Mouse (Mus musculus): ENCODE measurements around the gene Ifngr1.

DNA sequence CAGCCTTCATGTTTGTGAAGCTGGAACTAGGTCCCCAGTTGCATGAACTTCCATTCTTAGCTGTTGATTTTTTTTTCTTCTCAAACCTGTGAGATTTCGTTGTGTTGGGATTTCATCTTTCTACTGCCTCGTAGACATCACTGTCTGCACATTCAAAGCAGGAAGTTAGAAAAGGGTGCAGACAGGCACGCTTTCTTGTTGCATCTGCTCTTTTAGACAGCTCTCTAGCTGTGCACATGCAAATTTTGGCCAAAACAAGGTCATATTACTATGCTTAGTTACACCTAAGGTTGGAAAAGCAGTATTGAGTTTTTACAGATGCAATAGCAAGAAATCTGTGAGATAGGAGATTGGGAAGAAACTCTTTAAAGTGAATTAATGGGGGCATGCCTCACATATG is 4.5 kb upstream of the Ifngr1 start:
- TF ChIP-seq CTCF (IDR thresholded peaks at IDR 0.05; ENCODE audit: borderline replicate concordance, extremely low read depth, insufficient read depth, insufficient read length) (no peak), POLR2A (IDR thresholded peaks at IDR 0.05; ENCODE audit: borderline replicate concordance, extremely low read depth, insufficient read depth, insufficient read length, poor library complexity, severe bottlenecking) (no peak)
